Mouse (Mus musculus) hindbrain, embryonic 12.5 days (tissue): ENCODE data around the gene Uck2. TPM values are rescaled to one million over a fixed set of nuclear protein-coding genes. Genes with fewer than 3 reads are reported as not detected.

ENCODE experiments used
- ATAC-seq: fragments of 200-750 bp; cut with Nextera tagmentation; 2 replicates; pipeline ENCODE4 v1.8.0; 2017; ENCODE audit warnings: moderate TSS enrichment; ENCODE audit not compliant: low FRiP score
- H3K27ac ChIP-seq: fragments of 300-500 bp; sonication (generic); 2 replicates; pipeline ENCODE4 v1.5.1; 2016; ENCODE audit warnings: mild to moderate bottlenecking
- H3K27me3 ChIP-seq: fragments of 300-500 bp; sonication (generic); 2 replicates; pipeline ENCODE4 v1.6.1; 2016; ENCODE audit warnings: mild to moderate bottlenecking
- H3K36me3 ChIP-seq: fragments of 300-500 bp; sonication (generic); 2 replicates; pipeline ENCODE4 v1.6.1; 2016; ENCODE audit warnings: mild to moderate bottlenecking
- H3K4me1 ChIP-seq: fragments of 300-500 bp; sonication (generic); 2 replicates; pipeline ENCODE4 v1.6.1; 2016
- H3K4me2 ChIP-seq: fragments of 300-500 bp; sonication (generic); replicated peaks from 2 replicates; pipeline ENCODE4 v1.6.1; 2016; ENCODE audit warnings: mild to moderate bottlenecking
- H3K4me3 ChIP-seq: fragments of 300-500 bp; sonication (generic); 2 replicates; pipeline ENCODE4 v1.5.1; 2016; ENCODE audit warnings: mild to moderate bottlenecking
- H3K9ac ChIP-seq: fragments of 300-500 bp; sonication (generic); 2 replicates; pipeline ENCODE4 v1.6.1; 2016; ENCODE audit warnings: mild to moderate bottlenecking, moderate library complexity
- H3K9me3 ChIP-seq: fragments of 300-500 bp; sonication (generic); replicated peaks from 2 replicates; pipeline ENCODE4 v1.6.1; 2016; ENCODE audit warnings: mild to moderate bottlenecking
- WGBS: fragments of 180-500 bp; shearing (Covaris S2); methylation state at CpG from one replicate; pipeline ENCODE4 v1.1.7; 2016; 5-methylcytosine and 5-hydroxymethylcytosine counted together
- polyA plus RNA-seq: library from polyadenylated mRNA; unstranded; fragments of >200 nt; fragmentation: Nextera tagmentation; extraction: Ambion mirVana; gene quantifications from 2 replicates; pipeline ENCODE4 v1.2.1, GENCODE M21; 2016

Uck2 gene
- polyA plus RNA-seq, 1 experiment from 2014 or later: 98.6 TPM

DNA sequence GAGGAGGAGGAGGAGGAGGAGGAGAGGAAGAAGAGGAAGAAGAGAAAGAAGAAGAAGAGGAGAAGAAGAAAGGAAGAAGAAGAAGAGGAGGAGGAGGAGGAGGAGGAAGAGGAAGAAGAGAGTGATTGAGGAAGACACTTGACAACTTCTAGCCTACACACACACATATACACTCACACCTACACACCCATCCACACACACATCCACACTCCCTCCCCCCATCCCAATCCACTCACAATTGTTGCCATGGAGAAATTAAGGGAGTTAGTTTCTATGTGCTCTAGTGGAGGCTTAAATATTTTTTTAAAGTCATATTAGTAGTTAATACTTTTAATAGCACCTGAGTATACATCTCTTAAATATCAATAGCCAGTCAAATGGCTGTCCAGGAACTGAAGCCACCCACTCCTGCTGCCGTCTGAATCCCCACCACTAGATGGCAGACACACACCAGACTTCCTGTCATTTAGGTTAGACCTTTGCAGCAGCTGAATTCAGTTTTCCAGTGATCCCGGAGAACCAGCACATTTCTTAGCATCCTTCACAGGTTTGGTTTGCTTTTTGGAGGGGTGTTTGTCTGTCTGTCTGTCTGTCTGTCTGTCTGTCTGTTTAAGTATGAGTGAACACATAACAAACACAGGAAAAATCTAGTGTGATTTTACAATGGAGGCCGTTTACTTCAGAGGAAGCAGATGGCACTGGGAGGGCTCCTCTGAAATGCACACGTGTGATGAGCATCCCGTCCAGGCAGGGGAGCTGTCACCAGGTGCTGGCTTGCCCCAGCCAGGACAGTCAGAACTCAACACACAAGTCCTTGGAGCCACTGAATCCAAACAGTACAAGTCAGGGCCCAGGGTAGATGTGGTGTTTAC, 64.6 kb downstream of the Uck2 start:
- Histone ChIP-seq H3K4me1 (no peaks in the 10 kb centered on the region), H3K9me3 (no peaks in the 10 kb centered on the region), H3K27ac (no peak overlapping the region), H3K4me3 (no peak overlapping the region), H3K9ac (no peak overlapping the region), H3K27me3 (no peaks in the 10 kb centered on the region), H3K36me3 (peaks cover 25% of the 10 kb centered on the region), H3K4me2 (no peak overlapping the region)
- peak; percentile 63; the same call in 1 of the 2 replicates for ATAC-seq
- WGBS: 4% methylated on average over 5 of the region's 5 CpGs

DNA sequence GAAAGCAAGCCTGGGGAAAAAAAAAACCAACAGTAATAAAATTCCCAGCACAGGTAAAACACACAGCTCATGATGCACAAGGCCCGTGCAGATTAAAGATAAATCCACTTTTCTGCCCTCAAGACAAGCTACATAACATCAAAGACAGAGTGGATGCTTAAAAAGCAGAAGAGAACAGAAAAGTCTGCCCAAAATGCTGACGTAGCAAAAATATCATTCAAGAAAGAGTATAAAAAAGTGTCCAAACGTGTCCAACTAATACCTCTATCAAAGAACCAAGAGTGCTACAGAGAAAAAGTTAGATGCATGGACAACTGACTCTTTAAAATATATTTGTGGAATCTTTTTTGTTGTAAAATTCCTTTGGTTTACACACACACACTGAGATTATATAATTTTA, 69.7 kb downstream of the Uck2 start:
- Histone ChIP-seq H3K9me3 (no peaks in the 10 kb centered on the region), H3K4me3 (no peak overlapping the region), H3K9ac (no peak overlapping the region), H3K27ac (no peak overlapping the region), H3K36me3 (no peaks in the 10 kb centered on the region), H3K4me2 (no peak overlapping the region), H3K27me3 (no peaks in the 10 kb centered on the region), H3K4me1 (peaks cover 2% of the 10 kb centered on the region; the same call in 1 of the 2 replicates)
- 88% methylated on average over 3 of the region's 3 CpGs for WGBS
- ATAC-seq: no peak

DNA sequence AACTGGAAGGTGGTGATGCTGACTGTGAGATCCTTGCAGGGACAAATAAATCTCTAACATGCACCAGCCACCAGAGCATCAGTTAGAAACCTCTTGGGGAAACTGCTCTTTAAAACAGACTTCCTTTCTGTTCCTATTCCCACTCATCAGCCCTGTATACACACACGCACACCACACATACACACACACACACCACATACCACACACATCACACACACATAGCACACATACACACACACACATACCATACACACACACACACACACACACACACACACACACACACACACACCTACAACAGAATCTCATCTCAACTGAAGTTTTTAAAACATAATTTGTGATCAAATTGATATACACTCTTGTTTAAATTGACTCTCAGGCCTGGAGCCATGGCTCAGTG, 72.4 kb downstream of the Uck2 start:
- 0 out of 2 replicates have a peak, but pooled peaks cover 5% of the 10 kb centered on the region for H3K27me3 ChIP-seq
- peak; percentile 17; the same call in 1 of the 2 replicates for ATAC-seq
- no peak overlapping the region for H3K27ac ChIP-seq
- no peak overlapping the region for H3K4me3 ChIP-seq
- peaks cover 2% of the 10 kb centered on the region; the same call in 1 of the 2 replicates for H3K4me1 ChIP-seq
- no peak overlapping the region for H3K4me2 ChIP-seq
- 100% methylated on average over 1 of the region's 1 CpGs for WGBS
- no peaks in the 10 kb centered on the region for H3K36me3 ChIP-seq
- no peak overlapping the region for H3K9ac ChIP-seq
- no peaks in the 10 kb centered on the region for H3K9me3 ChIP-seq

DNA sequence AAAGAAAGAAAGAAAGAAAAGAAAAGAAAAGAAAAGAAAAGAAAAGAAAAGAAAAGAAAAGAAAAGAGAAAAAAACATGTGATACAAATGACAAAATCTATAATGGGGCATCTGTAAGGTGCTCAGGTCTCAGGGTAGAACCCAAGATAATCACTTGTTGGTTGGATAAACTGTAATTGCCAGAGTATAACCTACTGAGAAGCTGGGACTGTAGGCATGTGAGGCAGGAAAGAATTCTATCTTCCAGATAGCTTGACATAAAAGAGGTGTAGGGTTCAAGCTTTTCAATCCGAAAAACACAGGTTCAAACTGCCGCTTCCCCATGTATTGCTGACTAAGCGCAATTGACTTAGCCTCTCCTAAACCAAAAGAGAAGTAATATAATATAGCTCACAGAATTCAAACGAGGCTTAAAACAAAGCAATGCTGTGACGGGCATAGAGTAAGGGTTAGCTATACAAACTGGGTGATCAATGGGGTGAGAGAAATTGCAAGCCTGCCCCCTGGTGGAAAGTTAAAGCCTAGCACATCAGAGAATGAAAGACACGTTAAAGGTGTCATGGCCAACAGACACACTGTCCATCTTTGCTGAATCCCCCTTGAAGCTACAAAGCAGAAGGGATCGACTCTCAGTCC, 73.0 kb downstream of the Uck2 start:
- no peaks in the 10 kb centered on the region for H3K9me3 ChIP-seq
- H3K27ac ChIP-seq: no peak overlapping the region
- H3K36me3 ChIP-seq: no peaks in the 10 kb centered on the region
- H3K4me2 ChIP-seq: peak overlapping the region; percentile 35; the same call in 1 of the 2 replicates
- WGBS: 25% methylated on average over 7 of the region's 7 CpGs
- H3K27me3 ChIP-seq: 0 out of 2 replicates have a peak, but pooled peaks cover 5% of the 10 kb centered on the region
- H3K4me1 ChIP-seq: peaks cover 2% of the 10 kb centered on the region; the same call in 1 of the 2 replicates
- no peak overlapping the region for H3K9ac ChIP-seq
- H3K4me3 ChIP-seq: no peak overlapping the region
- ATAC-seq: peak; percentile 81

DNA sequence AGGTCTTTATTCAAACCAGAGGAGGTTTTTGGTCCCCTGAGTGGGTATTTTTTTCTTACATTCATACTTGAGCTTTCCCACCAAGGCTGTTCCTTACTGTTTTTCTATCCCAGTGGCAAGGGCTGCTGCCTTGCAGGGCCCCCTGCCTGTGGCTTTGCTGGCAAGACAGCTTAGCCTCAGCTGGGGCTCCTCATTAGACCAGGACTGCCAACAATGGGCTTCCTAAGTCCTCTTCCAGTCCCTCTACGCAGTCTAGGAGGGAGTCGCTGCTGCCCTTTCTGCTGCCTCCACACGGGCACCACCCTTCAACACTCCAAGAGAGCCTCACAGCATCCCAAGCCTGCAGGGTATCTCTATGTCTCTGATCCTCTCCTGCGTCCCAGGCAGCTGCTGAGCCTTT, 76.3 kb downstream of the Uck2 start:
- no peaks in the 10 kb centered on the region for H3K9me3 ChIP-seq
- H3K27me3 ChIP-seq: 0 out of 2 replicates have a peak, but pooled peaks cover 5% of the 10 kb centered on the region
- no peaks in the 10 kb centered on the region for H3K36me3 ChIP-seq
- H3K27ac ChIP-seq: no peak overlapping the region
- H3K9ac ChIP-seq: no peak overlapping the region
- no peak overlapping the region for H3K4me3 ChIP-seq
- no peak overlapping the region for H3K4me2 ChIP-seq
- 41% methylated on average over 4 of the region's 4 CpGs for WGBS
- H3K4me1 ChIP-seq: peaks cover 2% of the 10 kb centered on the region; the same call in 1 of the 2 replicates
- ATAC-seq: no peak

DNA sequence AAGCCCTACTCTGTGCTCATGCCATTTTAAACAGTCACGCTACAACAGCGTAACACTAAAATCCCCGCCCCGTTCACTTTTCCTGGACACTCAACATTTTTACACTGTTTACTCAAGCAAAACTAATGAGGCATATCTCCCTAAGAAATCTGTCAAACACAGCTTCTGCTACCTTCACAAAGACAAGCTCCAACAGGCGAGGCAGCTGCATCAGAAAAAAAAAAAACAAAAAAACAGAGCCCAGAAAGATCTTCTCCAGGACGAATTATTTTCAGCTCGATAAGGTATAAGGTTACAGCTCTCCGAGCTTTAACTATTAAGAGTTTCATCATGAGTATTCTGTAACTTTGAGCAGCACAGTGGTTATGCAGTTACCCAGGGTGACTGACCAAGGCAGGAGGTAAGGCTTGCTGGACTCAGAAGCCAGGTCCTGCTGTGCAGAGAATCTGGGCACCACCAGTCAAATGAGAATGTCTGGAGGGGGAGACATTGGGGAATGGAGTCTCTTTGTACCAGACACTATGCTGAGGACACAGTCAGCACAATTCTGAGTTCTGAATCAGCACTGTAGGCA, 79.9 kb downstream of the Uck2 start:
- 0 out of 2 replicates have a peak, but pooled peaks cover 4% of the 10 kb centered on the region for H3K27me3 ChIP-seq
- no peaks in the 10 kb centered on the region for H3K4me1 ChIP-seq
- no peak overlapping the region for H3K4me2 ChIP-seq
- ATAC-seq: no peak
- H3K4me3 ChIP-seq: no peak overlapping the region
- H3K36me3 ChIP-seq: no peaks in the 10 kb centered on the region
- H3K9ac ChIP-seq: no peak overlapping the region
- 67% methylated on average over 8 of the region's 8 CpGs for WGBS
- no peak overlapping the region for H3K27ac ChIP-seq
- H3K9me3 ChIP-seq: no peaks in the 10 kb centered on the region

DNA sequence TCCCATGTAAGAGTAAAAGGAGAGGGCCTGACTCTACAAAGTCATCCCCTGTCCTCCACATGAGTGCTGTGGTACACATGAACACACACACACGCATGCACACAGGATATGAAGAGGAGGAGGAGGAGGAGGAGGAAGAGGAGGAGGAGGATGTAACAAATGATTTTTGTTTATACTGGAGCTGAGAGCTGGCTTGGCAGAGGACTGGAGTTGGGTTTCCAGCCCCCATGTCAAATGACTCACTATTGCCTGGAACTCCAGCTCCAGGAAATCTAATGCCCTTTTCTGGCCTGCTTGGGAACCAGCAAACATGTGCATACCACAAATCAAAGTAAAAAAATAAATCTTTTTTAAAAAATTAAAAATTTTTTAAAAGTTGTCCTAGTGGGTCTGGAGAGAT, 80.7 kb downstream of the Uck2 start:
- Histone ChIP-seq H3K4me1 (no peaks in the 10 kb centered on the region), H3K27me3 (no peaks in the 10 kb centered on the region), H3K9me3 (no peaks in the 10 kb centered on the region), H3K4me3 (no peak overlapping the region), H3K36me3 (no peaks in the 10 kb centered on the region), H3K9ac (no peak overlapping the region), H3K4me2 (no peak overlapping the region), H3K27ac (no peak overlapping the region)
- no peak for ATAC-seq
- WGBS: 82% methylated on average over 1 of the region's 1 CpGs

DNA sequence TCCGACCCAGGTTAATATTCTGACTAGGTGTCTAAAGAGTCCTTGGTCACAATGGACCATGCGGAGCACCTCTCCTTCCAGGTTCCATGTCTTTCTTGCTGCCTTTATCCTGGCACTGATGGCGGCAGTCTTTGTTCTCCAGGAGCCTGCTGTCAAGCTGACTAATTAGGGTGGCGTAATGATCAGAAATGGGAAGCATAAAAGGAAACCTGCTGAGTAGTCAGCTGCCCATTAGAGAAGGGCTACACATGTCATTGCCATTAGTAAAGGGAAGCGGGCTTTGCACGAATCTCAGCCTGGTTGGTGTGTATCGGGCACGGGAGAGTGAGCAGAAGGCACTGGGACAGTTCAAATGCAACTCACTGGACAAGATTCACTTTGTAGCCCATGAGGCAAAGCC, 90.4 kb downstream of the Uck2 start:
- Histone ChIP-seq H3K9me3 (no peaks in the 10 kb centered on the region), H3K27ac (peak overlapping the region; percentile 8; the same call in 1 of the 2 replicates), H3K4me1 (no peaks in the 10 kb centered on the region), H3K36me3 (no peaks in the 10 kb centered on the region), H3K27me3 (no peaks in the 10 kb centered on the region), H3K9ac (no peak overlapping the region), H3K4me2 (no peak overlapping the region), H3K4me3 (no peak overlapping the region)
- 0 out of 2 replicates have a peak, but pooled peaks have one; percentile 46 for ATAC-seq
- WGBS: 46% methylated on average over 8 of the region's 8 CpGs

DNA sequence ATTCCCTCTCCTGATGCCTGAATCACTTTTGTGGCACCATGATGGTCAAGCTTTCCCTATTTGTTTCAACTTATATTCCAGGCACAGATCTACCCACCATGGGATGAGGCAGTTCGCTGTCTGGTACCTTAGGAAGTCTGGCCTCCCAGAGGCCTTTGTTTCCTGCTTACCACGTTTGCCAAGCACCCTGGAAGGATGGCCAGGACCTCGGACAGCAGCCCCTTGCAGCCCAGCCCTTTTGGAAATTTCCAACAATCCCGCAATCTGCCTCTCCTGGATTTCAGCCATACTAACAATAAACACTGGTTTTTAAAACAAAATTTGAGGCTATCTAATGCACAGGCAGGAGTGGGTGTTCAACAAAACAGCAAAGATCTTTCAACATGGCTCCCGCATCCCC, 97.3 kb downstream of the Uck2 start:
- Histone ChIP-seq H3K9ac (no peak overlapping the region), H3K4me1 (0 out of 2 replicates have a peak, but pooled peaks cover 2% of the 10 kb centered on the region), H3K27ac (no peak overlapping the region), H3K27me3 (no peaks in the 10 kb centered on the region), H3K4me2 (no peak overlapping the region), H3K36me3 (no peaks in the 10 kb centered on the region), H3K9me3 (no peaks in the 10 kb centered on the region), H3K4me3 (no peak overlapping the region)
- ATAC-seq: no peak
- WGBS: 49% methylated on average over 5 of the region's 5 CpGs

DNA sequence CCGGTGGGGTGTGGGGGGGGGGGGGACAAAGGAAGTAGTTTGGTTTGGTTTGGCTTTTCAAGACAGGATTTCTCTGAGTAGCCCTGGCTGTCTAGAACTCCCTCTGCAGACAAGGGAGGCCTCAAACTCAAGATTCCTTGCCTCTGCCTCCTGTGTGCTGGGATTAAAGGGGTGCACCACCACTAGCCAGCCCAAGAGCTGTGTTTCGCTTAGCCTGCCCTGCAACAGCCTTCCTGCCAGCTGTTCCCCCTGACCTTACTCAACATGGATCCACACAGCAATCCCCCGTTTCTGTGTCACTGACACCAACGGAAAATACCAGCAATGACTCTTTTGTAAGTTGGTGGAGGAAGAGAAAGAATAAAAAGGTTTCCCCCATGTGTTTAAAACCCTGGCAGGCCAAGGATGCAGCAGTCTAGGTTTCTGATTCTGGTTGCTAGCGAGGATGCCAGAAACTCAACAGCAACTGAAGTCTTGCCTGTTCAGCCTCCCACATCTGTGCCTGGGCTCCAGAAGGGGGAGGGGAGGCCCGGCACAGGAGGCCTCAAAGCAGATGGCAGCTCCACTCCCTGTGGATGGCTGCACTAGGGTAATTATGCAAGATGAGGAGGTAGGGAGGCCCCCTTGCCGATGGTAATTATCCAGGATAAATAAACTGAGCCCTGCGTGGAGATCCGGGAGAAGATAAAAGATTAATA, 103.1 kb downstream of the Uck2 start:
- H3K4me2 ChIP-seq: no peak overlapping the region
- H3K27me3 ChIP-seq: no peaks in the 10 kb centered on the region
- H3K27ac ChIP-seq: peak overlapping the region; percentile 74
- WGBS: 33% methylated on average over 9 of the region's 9 CpGs
- peaks cover 9% of the 10 kb centered on the region for H3K4me1 ChIP-seq
- peak; percentile 94 for ATAC-seq
- no peak overlapping the region for H3K4me3 ChIP-seq
- no peaks in the 10 kb centered on the region for H3K9me3 ChIP-seq
- H3K9ac ChIP-seq: no peak overlapping the region
- no peaks in the 10 kb centered on the region for H3K36me3 ChIP-seq
